Mouse (Mus musculus) heart, embryonic 12.5 days (tissue): ENCODE results near the gene Med26. TPM values are rescaled to one million over a fixed set of nuclear protein-coding genes. Genes with fewer than 3 reads are reported as not detected.

Experiments
- ATAC-seq: fragments of 200-750 bp; cut with Nextera tagmentation; 2 replicates; pipeline ENCODE4 v1.8.0; 2017; ENCODE audit warnings: moderate TSS enrichment, moderate library complexity; ENCODE audit not compliant: insufficient number of reproducible peaks, low FRiP score
- H3K27ac ChIP-seq: fragments of 300-500 bp; sonication (generic); 2 replicates; pipeline ENCODE4 v1.5.1; 2016; ENCODE audit warnings: mild to moderate bottlenecking, moderate library complexity; ENCODE audit not compliant: poor library complexity, severe bottlenecking
- H3K27me3 ChIP-seq: fragments of 300-500 bp; sonication (generic); replicated peaks from 2 replicates; pipeline ENCODE4 v1.6.1; 2016; ENCODE audit warnings: mild to moderate bottlenecking, moderate library complexity
- H3K36me3 ChIP-seq: fragments of 300-500 bp; sonication (generic); 2 replicates; pipeline ENCODE4 v1.6.1; 2016; ENCODE audit warnings: mild to moderate bottlenecking, moderate library complexity
- H3K4me1 ChIP-seq: fragments of 300-500 bp; sonication (generic); replicated peaks from 2 replicates; pipeline ENCODE4 v1.6.1; 2016; ENCODE audit warnings: mild to moderate bottlenecking
- H3K4me2 ChIP-seq: fragments of 300-500 bp; sonication (generic); 2 replicates; pipeline ENCODE4 v1.6.1; 2016; ENCODE audit warnings: mild to moderate bottlenecking, moderate library complexity
- H3K4me3 ChIP-seq: fragments of 300-500 bp; sonication (generic); 2 replicates; pipeline ENCODE4 v1.5.1; 2016; ENCODE audit warnings: mild to moderate bottlenecking
- H3K9ac ChIP-seq: fragments of 300-500 bp; sonication (generic); 2 replicates; pipeline ENCODE4 v1.6.1; 2016; ENCODE audit warnings: mild to moderate bottlenecking, moderate library complexity
- H3K9me3 ChIP-seq: fragments of 300-500 bp; sonication (generic); replicated peaks from 2 replicates; pipeline ENCODE4 v1.6.1; 2016; ENCODE audit warnings: mild to moderate bottlenecking, moderate library complexity
- WGBS: fragments of 180-500 bp; shearing (Covaris S2); methylation state at CpG from one replicate; pipeline ENCODE4 v1.1.7; 2016; 5-methylcytosine and 5-hydroxymethylcytosine counted together
- polyA plus RNA-seq: library from polyadenylated mRNA; unstranded; fragments of >200 nt; fragmentation: Nextera tagmentation; extraction: Ambion mirVana; gene quantifications from 2 replicates; pipeline ENCODE4 v1.2.1, GENCODE M21; 2016

Gene Med26
- polyA plus RNA-seq, 1 experiment from 2014 or later = 10.6 TPM

DNA sequence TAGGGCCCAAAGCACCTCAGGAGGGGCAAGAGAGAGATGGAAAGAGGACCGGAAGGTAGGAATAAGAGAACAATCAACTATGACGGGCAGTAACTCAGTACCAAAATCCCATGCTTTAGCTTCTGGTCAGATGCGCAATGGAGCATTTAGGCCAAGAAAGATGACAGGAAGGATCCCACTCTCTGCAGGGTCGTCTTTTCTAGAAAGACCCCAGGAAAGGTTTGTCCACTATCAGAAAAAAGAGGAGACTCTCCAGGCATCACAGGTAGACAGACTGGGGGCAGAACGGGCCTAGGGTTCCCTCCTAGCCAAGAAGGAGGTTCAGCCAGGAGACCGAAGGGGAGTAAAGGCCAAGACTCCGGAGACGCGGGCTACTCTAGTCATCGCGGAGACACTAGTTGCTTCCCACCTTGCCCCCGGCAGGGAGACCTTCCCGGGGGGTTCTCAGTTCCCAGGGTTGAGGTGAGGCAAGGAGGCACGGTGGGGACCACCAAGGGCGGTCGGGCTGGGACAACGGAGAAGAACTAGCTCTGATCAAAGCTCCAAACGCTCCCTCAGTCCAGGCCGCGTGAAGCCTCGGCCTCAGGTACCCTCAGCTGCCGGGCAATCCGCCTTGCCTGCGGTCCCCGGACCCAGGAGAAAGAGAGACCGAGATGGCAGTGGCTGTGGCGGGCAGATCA, 808 bp downstream of the Med26 start:
- H3K36me3 ChIP-seq = peaks cover 24% of the 10 kb centered on the region
- 2% methylated on average over 27 of the region's 27 CpGs for WGBS
- ATAC-seq = no peak

DNA sequence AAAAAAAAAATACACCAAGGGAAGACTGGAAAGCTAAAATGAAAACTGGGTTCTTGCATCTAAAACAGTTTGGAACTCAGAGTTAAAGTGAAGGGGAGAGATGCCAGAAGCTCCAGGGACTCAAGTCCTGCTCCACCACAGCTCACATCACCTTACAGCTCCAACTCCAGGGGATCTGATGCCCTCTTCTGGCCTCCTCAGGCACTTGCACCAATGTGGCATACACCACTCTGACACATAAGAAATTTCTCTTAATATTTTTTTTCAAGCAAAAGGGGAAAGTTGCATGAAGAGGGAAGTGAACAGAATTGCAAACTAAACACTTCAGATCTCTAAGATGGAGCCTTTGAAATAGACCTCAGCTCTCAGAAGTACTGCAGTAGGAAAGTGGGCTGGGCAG, 8.8 kb downstream of the Med26 start:
- no peak overlapping the region for H3K27ac ChIP-seq
- no peaks in the 10 kb centered on the region for H3K27me3 ChIP-seq
- no peak overlapping the region for H3K4me2 ChIP-seq
- H3K36me3 ChIP-seq = peaks cover 9% of the 10 kb centered on the region
- H3K9ac ChIP-seq = no peak overlapping the region
- peaks cover under 1% of the 10 kb centered on the region for H3K4me1 ChIP-seq
- no peak for ATAC-seq
- no peak overlapping the region for H3K4me3 ChIP-seq
- H3K9me3 ChIP-seq = no peaks in the 10 kb centered on the region

More for the DNA sequence above, 808 bp downstream of the Med26 start:
- Histone ChIP-seq H3K4me1 (peaks cover 31% of the 10 kb centered on the region), H3K27ac (peak overlapping the region; percentile 97), H3K9ac (peak overlapping the region; percentile 99), H3K9me3 (no peaks in the 10 kb centered on the region), H3K4me3 (peak overlapping the region; percentile 87), H3K4me2 (peak overlapping the region; percentile 99), H3K27me3 (no peaks in the 10 kb centered on the region)

DNA sequence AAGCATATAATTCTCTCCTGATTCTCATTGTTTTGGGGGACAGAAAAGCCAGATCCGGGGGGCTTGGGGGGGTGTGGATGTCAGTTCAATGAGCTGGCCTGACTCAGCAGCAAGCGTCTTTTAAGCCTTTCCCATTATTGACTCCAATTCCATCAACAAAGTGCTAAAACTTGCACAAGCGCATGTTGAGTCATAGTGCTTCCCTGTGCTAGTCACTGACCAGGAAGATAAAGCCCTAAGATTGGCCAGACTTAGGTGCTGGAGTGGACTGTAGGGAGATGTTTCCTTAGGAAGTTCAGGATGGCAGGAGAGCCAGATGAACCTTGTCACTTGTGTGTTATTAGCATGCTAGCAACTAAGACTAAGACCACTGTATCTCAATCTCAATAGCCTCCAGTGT, 13.2 kb downstream of the Med26 start:
- H3K4me1 ChIP-seq = peaks cover 9% of the 10 kb centered on the region
- no peak for ATAC-seq
- H3K4me3 ChIP-seq = no peak overlapping the region
- whole genome bisulfite sequencing = 92% methylated on average over 3 of the region's 3 CpGs
- H3K9ac ChIP-seq = no peak overlapping the region
- H3K9me3 ChIP-seq = no peaks in the 10 kb centered on the region
- H3K27me3 ChIP-seq = no peaks in the 10 kb centered on the region
- H3K36me3 ChIP-seq = no peaks in the 10 kb centered on the region
- H3K4me2 ChIP-seq = no peak overlapping the region
- no peak overlapping the region for H3K27ac ChIP-seq

DNA sequence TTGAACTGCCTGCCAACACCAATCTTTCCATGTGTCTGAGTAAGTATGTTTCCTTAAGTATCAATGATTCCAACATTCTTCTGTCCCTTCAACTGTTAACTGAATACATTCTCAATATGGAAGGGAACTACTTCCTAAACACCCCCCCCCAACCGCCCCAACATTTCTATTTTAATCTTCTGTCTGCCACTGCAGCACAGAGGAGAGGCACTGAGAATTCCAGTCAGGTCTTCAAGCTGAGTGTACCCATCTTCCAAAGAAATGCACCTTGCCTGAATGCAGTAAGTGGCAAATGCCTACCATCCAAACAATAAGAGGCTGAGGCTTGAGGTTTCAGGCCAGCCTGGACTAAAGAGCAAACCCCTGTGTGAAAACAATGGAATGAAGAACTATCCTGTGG, 16.0 kb downstream of the Med26 start:
- H3K36me3 ChIP-seq = no peaks in the 10 kb centered on the region
- 65% methylated on average over 1 of the region's 1 CpGs for WGBS
- no peaks in the 10 kb centered on the region for H3K9me3 ChIP-seq
- no peaks in the 10 kb centered on the region for H3K27me3 ChIP-seq
- H3K4me2 ChIP-seq = no peak overlapping the region
- no peak overlapping the region for H3K4me3 ChIP-seq
- no peak for ATAC-seq
- no peak overlapping the region for H3K9ac ChIP-seq
- H3K4me1 ChIP-seq = peaks cover 9% of the 10 kb centered on the region
- H3K27ac ChIP-seq = no peak overlapping the region

DNA sequence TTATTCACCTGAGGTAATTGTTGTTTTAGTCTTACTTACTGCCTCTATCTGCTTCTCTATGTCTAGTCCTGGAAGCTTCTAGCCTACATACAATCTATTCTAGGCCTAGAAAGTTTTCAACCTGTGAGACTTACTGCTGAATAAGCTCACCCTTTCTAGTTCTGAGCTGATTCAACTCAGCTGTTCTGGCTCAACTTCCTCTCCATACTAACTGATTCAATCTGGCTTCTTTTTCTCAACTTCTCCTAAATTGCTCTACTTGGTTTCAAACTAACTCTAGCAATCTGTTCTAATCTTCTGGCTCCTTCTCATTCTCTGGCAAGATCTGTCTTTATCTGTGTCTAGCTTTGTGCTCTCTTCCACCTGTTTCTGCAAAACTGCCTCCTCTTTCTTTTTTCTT, 26.2 kb downstream of the Med26 start:
- Histone ChIP-seq H3K9ac (no peak overlapping the region), H3K4me2 (no peak overlapping the region), H3K4me3 (no peak overlapping the region), H3K27me3 (no peaks in the 10 kb centered on the region), H3K36me3 (peaks cover 10% of the 10 kb centered on the region), H3K4me1 (peaks cover 21% of the 10 kb centered on the region), H3K9me3 (peaks cover 4% of the 10 kb centered on the region), H3K27ac (no peak overlapping the region)
- ATAC-seq = no peak

DNA sequence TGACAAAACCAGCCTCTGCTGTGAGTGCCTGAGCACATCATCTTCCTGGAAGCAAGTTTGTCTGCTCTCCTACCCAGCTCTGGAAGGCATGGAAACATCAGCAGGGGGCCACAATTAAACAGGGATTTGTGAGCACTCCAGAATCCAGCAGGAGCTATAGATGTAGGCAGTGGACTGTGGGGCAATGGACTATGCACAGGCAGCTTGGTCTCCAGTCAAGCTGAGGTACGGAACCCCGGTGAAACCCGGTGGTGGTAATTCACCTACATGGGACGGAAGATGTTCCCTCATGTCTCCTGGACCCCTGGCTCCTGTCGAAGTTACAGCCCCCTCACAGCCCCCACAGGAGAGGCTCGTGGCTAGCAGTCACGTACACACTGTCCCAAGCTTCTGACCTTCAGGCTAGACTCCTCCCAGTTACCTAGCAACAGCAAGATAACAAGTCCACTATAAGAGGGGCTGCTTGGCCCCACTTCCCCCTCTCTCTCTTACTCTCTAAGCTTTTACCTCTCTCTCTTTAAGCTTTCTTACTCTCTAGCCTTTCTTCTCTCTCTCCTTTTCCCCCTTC, 30.6 kb downstream of the Med26 start:
- H3K4me2 ChIP-seq = peak overlapping the region; percentile 49
- no peaks in the 10 kb centered on the region for H3K27me3 ChIP-seq
- no peak; the same call in 1 of the 2 replicates for ATAC-seq
- no peak overlapping the region for H3K4me3 ChIP-seq
- peak overlapping the region; percentile 84 for H3K27ac ChIP-seq
- no peak overlapping the region for H3K9ac ChIP-seq
- WGBS = 49% methylated on average over 7 of the region's 7 CpGs
- H3K36me3 ChIP-seq = peaks cover 11% of the 10 kb centered on the region; the same call in 1 of the 2 replicates
- H3K9me3 ChIP-seq = no peaks in the 10 kb centered on the region
- H3K4me1 ChIP-seq = peaks cover 33% of the 10 kb centered on the region

DNA sequence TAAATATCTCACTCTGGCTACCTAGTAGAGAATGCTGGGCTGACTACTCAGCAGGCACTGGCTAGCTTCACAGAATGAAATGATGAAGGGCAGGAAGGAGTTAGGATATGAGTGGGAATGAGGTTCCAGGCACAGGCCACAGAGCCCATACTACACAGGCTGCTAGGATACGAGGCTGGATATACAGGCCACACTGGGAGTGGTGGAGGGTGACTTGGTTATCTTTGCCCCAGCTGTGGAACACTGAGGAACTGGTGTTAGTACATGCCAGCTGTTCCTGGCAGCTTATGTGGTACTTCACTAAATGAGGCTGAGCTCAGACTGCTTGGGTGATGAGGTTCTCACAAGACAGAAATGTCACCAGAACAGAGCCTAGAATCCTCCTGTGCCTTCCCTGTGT, 34.9 kb downstream of the Med26 start:
- peaks cover 42% of the 10 kb centered on the region for H3K4me1 ChIP-seq
- H3K4me3 ChIP-seq = no peak overlapping the region
- peaks cover 11% of the 10 kb centered on the region; the same call in 1 of the 2 replicates for H3K36me3 ChIP-seq
- 44% methylated on average over 1 of the region's 1 CpGs for WGBS
- H3K4me2 ChIP-seq = no peak overlapping the region
- peak overlapping the region; percentile 65 for H3K27ac ChIP-seq
- H3K9ac ChIP-seq = peak overlapping the region; percentile 55
- no peaks in the 10 kb centered on the region for H3K9me3 ChIP-seq
- no peak for ATAC-seq
- H3K27me3 ChIP-seq = no peaks in the 10 kb centered on the region

DNA sequence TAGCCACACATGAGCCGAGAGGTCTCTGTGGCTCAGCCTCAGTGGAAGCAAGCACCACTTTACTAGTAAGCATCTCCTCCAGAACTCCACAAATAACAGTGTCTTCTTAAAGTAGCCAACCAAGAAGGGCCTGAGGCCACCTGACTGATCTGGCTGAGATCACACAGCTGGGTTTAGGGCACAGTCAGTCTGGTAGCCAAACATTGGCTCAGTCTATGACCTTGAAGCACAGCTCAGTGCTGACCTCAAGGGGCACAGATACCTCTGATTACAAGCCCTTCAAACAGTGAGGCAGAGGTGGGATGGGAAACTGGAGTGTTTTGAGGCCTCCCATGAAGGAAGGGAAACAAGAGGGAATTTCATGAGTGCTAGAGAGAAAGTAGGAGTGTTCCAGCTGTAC, 35.4 kb downstream of the Med26 start:
- H3K27ac ChIP-seq = peak overlapping the region; percentile 65

DNA sequence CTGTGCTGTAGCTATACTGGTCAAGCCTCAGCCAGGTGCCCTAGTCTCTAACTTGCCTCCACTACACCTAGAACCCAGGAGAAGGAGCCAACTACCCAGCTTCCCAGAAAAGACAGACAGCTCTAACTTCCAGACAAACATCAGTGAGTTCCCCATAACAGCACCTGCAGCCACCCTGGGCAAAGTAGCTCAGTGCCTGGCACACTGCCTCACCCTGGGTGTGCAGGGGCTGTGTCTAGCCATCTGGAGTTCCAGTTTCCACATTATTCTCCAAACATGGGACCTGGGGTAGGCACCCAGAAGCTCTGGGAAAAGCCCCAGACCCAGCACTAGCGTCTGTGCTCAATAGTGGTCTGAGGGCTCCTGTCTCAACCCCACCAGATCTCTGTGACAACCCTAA, 40.6 kb downstream of the Med26 start:
- WGBS = 85% methylated on average over 1 of the region's 1 CpGs
- Histone ChIP-seq H3K36me3 (peaks cover 5% of the 10 kb centered on the region; the same call in 1 of the 2 replicates), H3K27ac (no peak overlapping the region), H3K27me3 (no peaks in the 10 kb centered on the region), H3K9me3 (no peaks in the 10 kb centered on the region), H3K4me1 (peaks cover 65% of the 10 kb centered on the region), H3K4me2 (no peak overlapping the region), H3K4me3 (no peak overlapping the region), H3K9ac (no peak overlapping the region)
- no peak for ATAC-seq

More for the DNA sequence above, 35.4 kb downstream of the Med26 start:
- Histone ChIP-seq H3K4me2 (no peak overlapping the region), H3K36me3 (peaks cover 11% of the 10 kb centered on the region; the same call in 1 of the 2 replicates), H3K9ac (no peak overlapping the region), H3K4me1 (peaks cover 44% of the 10 kb centered on the region), H3K9me3 (no peaks in the 10 kb centered on the region), H3K27me3 (no peaks in the 10 kb centered on the region), H3K4me3 (no peak overlapping the region)
- 0 out of 2 replicates have a peak, but pooled peaks have one; percentile 20 for ATAC-seq
- WGBS = 80% methylated on average over 1 of the region's 1 CpGs

DNA sequence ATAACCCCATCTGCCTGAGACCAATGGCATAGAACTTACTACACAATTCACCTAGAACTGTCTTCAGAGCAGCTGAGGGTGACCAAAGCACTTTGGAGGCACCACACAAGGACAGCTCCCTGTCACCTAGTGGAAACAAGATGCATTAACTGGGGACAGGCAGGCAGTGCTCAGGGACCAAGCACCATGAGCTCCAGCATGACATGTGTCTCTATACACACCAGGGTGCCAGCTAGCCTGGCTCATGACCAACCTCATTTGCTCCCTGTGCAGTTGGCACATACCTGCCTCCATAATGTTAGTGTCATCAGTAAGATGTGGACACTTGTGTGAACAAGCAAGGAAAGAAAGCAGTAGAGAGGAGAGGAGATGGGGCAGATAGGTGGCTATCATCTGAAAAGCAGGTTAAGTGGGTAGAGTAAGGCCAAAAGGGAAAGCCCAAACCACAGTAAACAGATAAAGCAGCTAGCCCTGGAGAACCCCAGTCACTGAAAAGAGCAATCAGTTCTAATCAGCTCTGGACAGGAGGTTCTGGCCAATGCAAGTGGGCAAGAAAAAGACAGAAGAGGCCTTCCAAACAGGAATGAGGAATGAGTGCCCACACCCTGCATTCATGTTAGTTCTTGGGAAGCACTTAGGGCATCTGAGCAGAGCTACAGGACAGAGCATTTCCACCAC, 43.3 kb downstream of the Med26 start:
- no peak for ATAC-seq
- Histone ChIP-seq H3K4me1 (peaks cover 66% of the 10 kb centered on the region), H3K4me3 (no peak overlapping the region), H3K36me3 (peaks cover 8% of the 10 kb centered on the region; the same call in 1 of the 2 replicates), H3K27me3 (no peaks in the 10 kb centered on the region), H3K9ac (no peak overlapping the region), H3K4me2 (no peak overlapping the region), H3K9me3 (no peaks in the 10 kb centered on the region), H3K27ac (no peak overlapping the region)

DNA sequence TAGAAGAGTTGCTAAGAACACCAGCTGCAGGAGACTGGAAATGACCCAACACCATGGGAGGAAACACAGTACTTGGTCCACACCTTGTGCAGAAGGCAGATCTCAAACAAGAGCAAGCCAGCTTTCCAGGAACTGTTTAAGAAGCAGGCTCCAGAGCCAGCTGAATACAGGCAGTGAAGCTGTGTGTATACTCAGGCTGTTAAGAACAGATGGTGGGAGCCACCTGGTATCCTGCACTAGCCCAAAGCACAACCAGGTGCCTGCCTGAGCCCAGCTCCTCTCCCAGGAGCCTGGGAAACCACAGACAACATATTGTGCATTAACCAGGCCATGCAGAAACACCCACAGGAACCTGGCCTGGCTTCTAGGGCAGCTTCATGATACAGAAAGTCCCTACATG, 43.9 kb downstream of the Med26 start:
- Histone ChIP-seq H3K4me1 (peaks cover 71% of the 10 kb centered on the region), H3K9me3 (no peaks in the 10 kb centered on the region), H3K36me3 (peaks cover 10% of the 10 kb centered on the region; the same call in 1 of the 2 replicates), H3K9ac (no peak overlapping the region), H3K27me3 (no peaks in the 10 kb centered on the region), H3K4me3 (no peak overlapping the region), H3K4me2 (no peak overlapping the region), H3K27ac (no peak overlapping the region)
- no peak for ATAC-seq
